Mouse (Mus musculus): ENCODE data around the gene Rab8b.

DNA sequence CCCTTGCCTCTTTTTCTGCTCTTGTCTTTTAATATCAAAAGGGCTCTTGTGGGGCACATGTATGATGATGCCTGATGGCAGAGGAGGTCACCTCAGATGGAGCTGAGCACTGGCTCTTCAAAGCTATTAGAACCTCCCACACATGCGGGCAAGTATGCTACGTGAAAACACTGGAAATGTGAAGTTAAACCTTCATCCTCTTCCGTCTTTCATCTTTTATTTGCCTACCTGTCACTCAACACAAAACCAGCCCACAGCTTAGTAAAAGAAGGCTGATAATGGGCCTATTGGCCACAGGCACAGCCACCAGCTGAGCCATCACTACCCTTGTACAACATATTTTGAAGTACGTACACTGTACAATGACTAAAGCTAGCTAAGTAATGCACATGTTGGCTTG is 20.0 kb downstream of the Rab8b start:
- no peak for TF ChIP-seq POLR2A (IDR thresholded peaks at IDR 0.05; ENCODE audit: borderline replicate concordance, low read depth, low read length)
- TF ChIP-seq CTCF (IDR thresholded peaks at IDR 0.05; ENCODE audit: low read depth, low read length) = no peak
